Mouse (Mus musculus) brain, embryonic 14.5 days (tissue): ENCODE data around the gene Zdhhc11.

Source experiments
- CTCF ChIP-seq: fragments of 200-500 bp; IDR thresholded peaks from 2 replicates; pipeline ENCODE4 v1.5.1; 2012; ENCODE audit warnings: inconsistent platforms, mild to moderate bottlenecking, moderate library complexity, borderline replicate concordance; ENCODE audit not compliant: insufficient read depth, insufficient read length; ENCODE audit errors: extremely low read depth
- POLR2A ChIP-seq: fragments of 200-500 bp; IDR thresholded peaks from 2 replicates; pipeline ENCODE4 v1.6.1; 2012; ENCODE audit warnings: mild to moderate bottlenecking, inconsistent platforms, borderline replicate concordance; ENCODE audit not compliant: poor library complexity, insufficient read depth, insufficient read length, severe bottlenecking; ENCODE audit errors: extremely low read depth

- TF ChIP-seq CTCF (no peak), POLR2A (no peak)
Observed at GRCm38 (mm10) chr13:74000519-74000918, 36.9 kb downstream of the Zdhhc11 start.
